Mouse (Mus musculus): Measurements from ENCODE around the gene Ahnak2. TPM values are rescaled to one million over a fixed set of nuclear protein-coding genes. Genes with fewer than 3 reads are reported as not detected.

Gene Ahnak2
- 1.1 TPM for polyA plus RNA-seq (2014; fragmentation: Illumina TruSeq; extraction: RNeasy Lipid Tissue Mini Kit (QIAGEN cat#74804); ENCODE audit: low read depth, low replicate concordance)

GRCm38 (mm10) chr12:112801864-112802846 lies at the start of gene Ahnak2:
Gene Ahnak2 (minus strand): TSS chr12:112802657.

GRCm38 (mm10) chr12:112829244-112829864 lies 26.9 kb upstream of the Ahnak2 start, which contains the start of gene Cdca4:
Gene Cdca4 (minus strand): TSS chr12:112829423.

DNA sequence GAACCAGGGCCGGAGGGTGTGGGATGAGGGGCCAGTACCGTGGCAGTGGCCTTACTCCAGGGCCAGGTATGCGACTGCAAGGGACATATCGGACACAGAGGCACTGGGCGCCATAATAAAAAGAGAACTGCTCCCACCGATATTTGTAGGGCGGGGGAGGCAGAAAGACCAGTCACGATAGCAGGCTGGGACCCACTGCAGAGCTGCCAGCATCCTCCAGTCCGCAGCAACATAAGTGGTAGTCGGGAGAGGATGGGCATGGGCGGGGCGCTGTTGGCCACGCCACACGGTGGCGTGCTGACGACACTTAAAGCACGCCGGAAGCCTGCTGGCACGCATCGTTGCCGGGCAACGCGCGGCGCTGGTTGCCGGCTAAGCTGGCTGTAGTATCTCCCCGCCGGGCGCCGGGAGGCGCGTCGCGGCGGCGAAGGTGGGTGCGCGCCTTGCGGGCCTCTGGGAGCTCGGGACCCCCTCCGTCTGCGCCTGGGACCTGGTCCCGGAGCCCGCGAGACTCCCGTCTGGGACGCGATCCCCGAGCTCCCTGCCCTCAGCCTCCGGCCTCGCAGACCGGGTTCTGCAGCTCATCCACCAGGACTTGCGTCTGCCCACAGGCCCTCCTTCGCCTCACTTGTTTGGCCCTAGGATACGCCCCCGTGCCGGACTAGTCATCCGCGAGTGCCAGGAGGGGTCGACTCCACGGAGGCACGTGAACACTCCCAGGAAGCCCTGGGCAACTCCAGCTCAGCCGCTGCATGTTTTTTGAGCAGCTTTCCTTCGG lies 6.3 kb upstream of the Ahnak2 start, which contains the start of gene Clba1:
Gene Clba1, plus strand, starts transcription at position 351 of the 778 bp plus-strand sequence.

DNA sequence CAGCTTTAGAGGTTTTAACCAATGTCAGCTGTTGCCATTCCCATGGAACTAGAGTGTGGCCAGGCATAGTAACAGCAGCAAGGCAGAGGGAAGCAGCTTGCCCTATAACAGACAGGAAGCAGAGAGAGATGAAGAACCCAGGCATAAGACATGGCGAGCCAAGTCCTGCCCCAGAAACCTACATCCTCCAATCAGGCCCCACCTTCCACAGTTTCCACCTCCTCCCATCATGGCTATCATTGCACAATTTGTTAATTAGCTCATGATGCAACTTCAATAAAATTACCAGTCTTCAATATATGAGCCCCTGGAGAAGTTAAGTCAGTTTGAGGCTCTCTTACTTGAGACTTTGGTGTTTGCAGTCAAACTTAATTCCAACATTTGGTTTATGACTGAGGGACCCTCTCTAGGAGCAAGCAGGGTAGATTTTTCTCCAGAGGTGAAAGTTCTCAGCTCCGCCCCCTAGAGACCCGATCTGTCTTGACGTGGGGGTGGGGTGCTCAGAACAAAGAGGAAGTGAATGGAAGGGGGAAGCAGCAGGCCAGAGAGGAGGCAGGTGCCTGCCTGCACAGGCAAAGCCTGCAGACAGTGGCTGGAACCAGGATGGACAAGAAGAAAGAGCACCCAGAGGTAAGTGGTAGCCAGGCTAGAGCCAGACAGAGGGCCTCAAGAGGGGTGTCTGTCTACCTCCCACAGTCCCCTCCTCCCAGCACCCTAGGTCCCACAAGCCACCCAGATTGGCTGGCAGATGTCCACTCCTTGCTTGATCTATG lies 42.1 kb downstream of the Ahnak2 start, which contains the start of gene Pld4:
Gene Pld4, plus strand, starts transcription at position 502 of the 773 bp plus-strand sequence.

Other genes with a start within 250 kb of the Ahnak2 start
- gene Inf2, start 213.9 kb downstream of the Ahnak2 start, polyA plus RNA-seq (2014; fragmentation: Illumina TruSeq; extraction: RNeasy Lipid Tissue Mini Kit (QIAGEN cat#74804); ENCODE audit: low read depth, low replicate concordance), result 1.5 TPM
- gene Adssl1, start 182.6 kb downstream of the Ahnak2 start, polyA plus RNA-seq (2014; fragmentation: Illumina TruSeq; extraction: RNeasy Lipid Tissue Mini Kit (QIAGEN cat#74804); ENCODE audit: low read depth, low replicate concordance), result 2.8 TPM
- 2.4 TPM for gene Siva1, start 158.0 kb downstream of the Ahnak2 start, polyA plus RNA-seq (2014; fragmentation: Illumina TruSeq; extraction: RNeasy Lipid Tissue Mini Kit (QIAGEN cat#74804); ENCODE audit: low read depth, low replicate concordance)
- 11.5 TPM for gene Akt1, start 127.8 kb downstream of the Ahnak2 start, polyA plus RNA-seq (2014; fragmentation: Illumina TruSeq; extraction: RNeasy Lipid Tissue Mini Kit (QIAGEN cat#74804); ENCODE audit: low read depth, low replicate concordance)
- gene Zbtb42, start 123.8 kb downstream of the Ahnak2 start, polyA plus RNA-seq (2014; fragmentation: Illumina TruSeq; extraction: RNeasy Lipid Tissue Mini Kit (QIAGEN cat#74804); ENCODE audit: low read depth, low replicate concordance), result 0.58 TPM
- gene Cep170b, start 82.2 kb downstream of the Ahnak2 start, polyA plus RNA-seq (2014; fragmentation: Illumina TruSeq; extraction: RNeasy Lipid Tissue Mini Kit (QIAGEN cat#74804); ENCODE audit: low read depth, low replicate concordance), result 12.4 TPM
- gene Pld4, start 42.0 kb downstream of the Ahnak2 start, polyA plus RNA-seq (2014; fragmentation: Illumina TruSeq; extraction: RNeasy Lipid Tissue Mini Kit (QIAGEN cat#74804); ENCODE audit: low read depth, low replicate concordance), result not detected
- gene Clba1, start 6.3 kb upstream of the Ahnak2 start, polyA plus RNA-seq (2014; fragmentation: Illumina TruSeq; extraction: RNeasy Lipid Tissue Mini Kit (QIAGEN cat#74804); ENCODE audit: low read depth, low replicate concordance), result 1.9 TPM
- gene Cdca4, start 26.8 kb upstream of the Ahnak2 start, polyA plus RNA-seq (2014; fragmentation: Illumina TruSeq; extraction: RNeasy Lipid Tissue Mini Kit (QIAGEN cat#74804); ENCODE audit: low read depth, low replicate concordance), result 6.9 TPM
- gene Gpr132, start 65.6 kb upstream of the Ahnak2 start, polyA plus RNA-seq (2014; fragmentation: Illumina TruSeq; extraction: RNeasy Lipid Tissue Mini Kit (QIAGEN cat#74804); ENCODE audit: low read depth, low replicate concordance), result not detected
- gene Jag2, start 127.1 kb upstream of the Ahnak2 start, polyA plus RNA-seq (2014; fragmentation: Illumina TruSeq; extraction: RNeasy Lipid Tissue Mini Kit (QIAGEN cat#74804); ENCODE audit: low read depth, low replicate concordance), result 0.12 TPM
- gene Nudt14, start 139.5 kb upstream of the Ahnak2 start, polyA plus RNA-seq (2014; fragmentation: Illumina TruSeq; extraction: RNeasy Lipid Tissue Mini Kit (QIAGEN cat#74804); ENCODE audit: low read depth, low replicate concordance), result 0.93 TPM
- gene Btbd6, start 173.8 kb upstream of the Ahnak2 start, polyA plus RNA-seq (2014; fragmentation: Illumina TruSeq; extraction: RNeasy Lipid Tissue Mini Kit (QIAGEN cat#74804); ENCODE audit: low read depth, low replicate concordance), result 1.1 TPM
- 20.1 TPM for gene Brf1, start 198.0 kb upstream of the Ahnak2 start, polyA plus RNA-seq (2014; fragmentation: Illumina TruSeq; extraction: RNeasy Lipid Tissue Mini Kit (QIAGEN cat#74804); ENCODE audit: low read depth, low replicate concordance)
- 7.3 TPM for gene Pacs2, start 211.9 kb upstream of the Ahnak2 start, polyA plus RNA-seq (2014; fragmentation: Illumina TruSeq; extraction: RNeasy Lipid Tissue Mini Kit (QIAGEN cat#74804); ENCODE audit: low read depth, low replicate concordance)

Measured in adrenal gland, adult 10 weeks (tissue).